Mouse (Mus musculus): ENCODE measurements at regions not wholly inside any gene's neighbourhood (a gene's known extent, or its start where the extent isn't known, plus 50 kb on each side); places are given as distances from the start of the nearest gene placed in this dataset.

DNA sequence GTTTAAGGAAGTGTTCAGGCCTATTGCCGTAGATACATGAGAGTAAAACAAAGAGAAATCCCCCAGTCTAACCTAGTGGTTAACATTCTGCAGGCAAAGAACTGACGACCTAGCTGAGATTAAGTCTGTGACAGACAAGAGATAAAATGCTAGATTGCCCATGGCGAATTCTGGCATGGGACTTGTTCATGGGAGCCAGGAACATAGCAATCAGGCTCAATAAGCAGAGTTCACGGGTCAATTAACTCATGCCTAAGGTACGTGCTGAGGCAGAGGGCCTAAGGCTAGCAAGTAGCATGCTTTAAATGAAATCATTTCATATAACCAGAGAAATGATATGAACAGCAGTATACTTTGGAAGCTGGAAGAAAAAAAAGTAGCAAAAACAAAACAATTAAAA, 1119.2 kb upstream of the Adgrl2 start:
- H3K27ac ChIP-seq (replicated peaks), result no peak overlapping the region
- 56% methylated on average over 5 of the region's 5 CpGs for WGBS
- no peaks in the 10 kb centered on the region for H3K4me1 ChIP-seq
- no peaks in the 10 kb centered on the region for H3K27me3 ChIP-seq
- H3K4me3 ChIP-seq, result no peak overlapping the region
- H3K9ac ChIP-seq (replicated peaks), result no peak overlapping the region
- no peaks in the 10 kb centered on the region for H3K36me3 ChIP-seq
- no peaks in the 10 kb centered on the region for H3K9me3 ChIP-seq
- ATAC-seq (replicated peaks), result no peak
- no peak overlapping the region for H3K4me2 ChIP-seq (replicated peaks)

GRCm38 (mm10) chr3:150112231-150112630, 1121.9 kb upstream of the Adgrl2 start:
- Histone ChIP-seq H3K4me2 (replicated peaks) (no peak overlapping the region), H3K9me3 (no peaks in the 10 kb centered on the region), H3K9ac (replicated peaks) (no peak overlapping the region), H3K27ac (replicated peaks) (no peak overlapping the region), H3K4me1 (no peaks in the 10 kb centered on the region), H3K4me3 (no peak overlapping the region), H3K36me3 (no peaks in the 10 kb centered on the region), H3K27me3 (no peaks in the 10 kb centered on the region)
- 94% methylated on average over 6 of the region's 6 CpGs for WGBS
- ATAC-seq (replicated peaks), result no peak

DNA sequence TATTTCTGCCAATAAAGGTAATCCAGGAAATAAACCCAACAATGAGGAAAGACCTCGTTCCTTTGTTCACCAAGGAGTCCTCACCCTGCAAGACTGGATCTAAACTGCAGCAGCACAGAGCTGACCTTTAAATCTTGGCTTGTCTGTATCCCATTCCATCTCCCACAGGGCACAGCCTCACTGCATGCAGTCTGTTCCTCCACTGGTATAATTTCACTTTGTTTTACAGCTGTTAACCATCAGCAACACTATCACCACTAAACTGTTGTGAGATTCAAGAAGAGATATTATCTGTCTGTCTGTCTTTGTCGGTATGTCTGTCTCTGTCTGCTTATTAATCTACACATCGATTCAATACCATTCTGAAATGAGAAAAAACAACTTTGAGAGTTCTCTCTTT, 1129.5 kb upstream of the Adgrl2 start:
- Histone ChIP-seq H3K27ac (replicated peaks) (no peak overlapping the region), H3K36me3 (no peaks in the 10 kb centered on the region)
- 82% methylated on average over 3 of the region's 3 CpGs for WGBS

DNA sequence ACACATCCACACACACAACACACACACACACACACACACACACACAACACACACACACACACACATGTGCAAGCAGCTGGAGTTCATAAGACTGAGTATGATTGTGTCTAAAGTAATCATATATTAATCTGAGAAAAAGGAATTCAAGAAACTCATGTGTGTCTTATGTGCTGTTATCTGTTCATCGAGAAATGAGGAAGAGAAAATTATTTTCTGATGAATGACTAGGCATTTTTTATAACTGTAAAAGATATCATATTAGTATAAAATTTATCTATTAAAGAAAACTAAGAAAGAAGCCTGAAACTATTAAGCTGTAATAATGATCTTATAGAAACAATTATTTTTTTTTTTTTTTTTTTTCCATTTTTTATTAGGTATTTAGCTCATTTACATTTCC, 1156.3 kb upstream of the Adgrl2 start:
- no peak overlapping the region for H3K9ac ChIP-seq (replicated peaks)
- ATAC-seq (replicated peaks), result no peak
- H3K27me3 ChIP-seq, result no peaks in the 10 kb centered on the region
- no peaks in the 10 kb centered on the region for H3K9me3 ChIP-seq
- 85% methylated on average over 1 of the region's 1 CpGs for WGBS
- H3K27ac ChIP-seq (replicated peaks), result no peak overlapping the region
- H3K36me3 ChIP-seq, result no peaks in the 10 kb centered on the region
- H3K4me3 ChIP-seq, result no peak overlapping the region
- no peak overlapping the region for H3K4me2 ChIP-seq (replicated peaks)
- no peaks in the 10 kb centered on the region for H3K4me1 ChIP-seq

More for the DNA sequence above, 1129.5 kb upstream of the Adgrl2 start:
- Histone ChIP-seq H3K4me1 (no peaks in the 10 kb centered on the region), H3K4me3 (no peak overlapping the region), H3K9me3 (no peaks in the 10 kb centered on the region), H3K9ac (replicated peaks) (no peak overlapping the region), H3K27me3 (no peaks in the 10 kb centered on the region), H3K4me2 (replicated peaks) (no peak overlapping the region)
- no peak for ATAC-seq (replicated peaks)

GRCm38 (mm10) chr3:150151152-150151822, 1160.9 kb upstream of the Adgrl2 start:
- Histone ChIP-seq H3K27ac (replicated peaks) (no peak overlapping the region), H3K36me3 (no peaks in the 10 kb centered on the region), H3K9me3 (no peaks in the 10 kb centered on the region), H3K4me1 (no peaks in the 10 kb centered on the region), H3K27me3 (no peaks in the 10 kb centered on the region), H3K4me3 (no peak overlapping the region), H3K4me2 (replicated peaks) (no peak overlapping the region), H3K9ac (replicated peaks) (no peak overlapping the region)
- 84% methylated on average over 7 of the region's 7 CpGs for WGBS
- no peak for ATAC-seq (replicated peaks)

DNA sequence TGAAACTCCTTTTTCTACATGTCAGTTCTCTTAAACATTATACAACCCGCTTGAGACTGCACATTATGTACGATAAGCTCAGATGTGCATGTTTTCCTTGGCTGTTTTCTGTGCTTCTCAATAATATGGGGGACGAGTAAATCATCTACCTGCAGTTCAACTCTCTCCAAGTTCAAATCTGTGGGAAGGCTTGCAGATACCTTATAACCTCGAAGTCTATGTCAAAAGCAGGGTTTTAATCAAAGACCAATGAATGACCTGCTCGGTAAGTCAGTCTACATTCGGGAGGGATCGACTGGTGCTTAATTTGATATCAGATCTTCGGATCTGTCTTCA, 1161.4 kb upstream of the Adgrl2 start:
- Histone ChIP-seq H3K4me1 (no peaks in the 10 kb centered on the region), H3K9me3 (no peaks in the 10 kb centered on the region), H3K27ac (replicated peaks) (no peak overlapping the region), H3K4me2 (replicated peaks) (no peak overlapping the region), H3K27me3 (no peaks in the 10 kb centered on the region), H3K4me3 (no peak overlapping the region), H3K9ac (replicated peaks) (no peak overlapping the region), H3K36me3 (no peaks in the 10 kb centered on the region)
- ATAC-seq (replicated peaks), result no peak
- WGBS, result 91% methylated on average over 8 of the region's 8 CpGs

DNA sequence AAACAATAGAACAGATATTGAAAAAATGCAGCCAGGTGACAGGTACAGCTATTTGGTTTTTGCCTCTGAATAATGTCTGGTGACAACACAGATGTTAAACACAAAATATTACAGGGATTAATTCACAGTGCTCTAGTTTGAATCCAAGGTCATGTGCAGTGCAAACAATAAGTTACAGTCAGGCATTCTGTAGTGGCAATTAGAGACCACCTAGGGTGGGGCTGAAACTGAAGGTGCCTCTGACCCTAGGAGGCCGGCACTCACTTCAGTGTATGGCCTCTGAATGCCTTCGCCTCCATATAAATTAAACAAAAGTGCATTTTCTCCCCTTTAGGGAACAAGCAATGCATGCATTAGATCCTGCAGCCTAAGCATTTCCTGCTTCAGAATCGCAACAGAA, 1162.5 kb upstream of the Adgrl2 start:
- Histone ChIP-seq H3K4me2 (replicated peaks) (no peak overlapping the region), H3K9me3 (no peaks in the 10 kb centered on the region), H3K9ac (replicated peaks) (no peak overlapping the region), H3K36me3 (no peaks in the 10 kb centered on the region), H3K27ac (replicated peaks) (no peak overlapping the region), H3K4me1 (no peaks in the 10 kb centered on the region), H3K4me3 (no peak overlapping the region), H3K27me3 (no peaks in the 10 kb centered on the region)
- ATAC-seq (replicated peaks), result no peak
- 30% methylated on average over 3 of the region's 3 CpGs for WGBS

- no peaks in the 10 kb centered on the region for H3K36me3 ChIP-seq
- no peak overlapping the region for H3K4me2 ChIP-seq (replicated peaks)
- 0 out of 2 replicates have a peak, but pooled peaks have one; percentile 35 for ATAC-seq (replicated peaks)
- no peaks in the 10 kb centered on the region for H3K4me1 ChIP-seq
- H3K9ac ChIP-seq (replicated peaks), result no peak overlapping the region
- H3K9me3 ChIP-seq, result no peaks in the 10 kb centered on the region
- 82% methylated on average over 2 of the region's 2 CpGs for WGBS
- H3K4me3 ChIP-seq, result no peak overlapping the region
- no peak overlapping the region for H3K27ac ChIP-seq (replicated peaks)
- no peaks in the 10 kb centered on the region for H3K27me3 ChIP-seq
Observed at GRCm38 (mm10) chr3:150185807-150186206, 1195.5 kb upstream of the Adgrl2 start.

DNA sequence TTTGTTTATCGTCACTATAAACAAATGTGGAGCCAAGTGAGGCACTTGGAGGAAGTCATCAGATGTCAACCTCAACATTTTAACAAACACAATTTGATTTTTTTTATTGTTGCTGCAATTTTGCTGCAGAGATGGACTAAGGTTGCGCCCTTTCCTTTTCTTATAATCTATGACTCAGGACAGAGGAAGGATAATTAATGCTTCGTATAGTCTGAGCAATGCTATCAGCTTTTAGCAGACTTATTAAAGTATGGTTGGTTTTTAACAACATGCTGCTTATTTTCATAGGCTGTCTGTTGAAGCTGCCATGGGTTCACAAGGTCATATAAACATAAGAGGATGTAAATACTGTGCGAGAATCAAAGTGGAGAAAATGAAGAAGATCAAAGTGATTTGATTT, 1202.8 kb upstream of the Adgrl2 start:
- no peaks in the 10 kb centered on the region for H3K4me1 ChIP-seq
- H3K4me2 ChIP-seq (replicated peaks), result no peak overlapping the region
- no peaks in the 10 kb centered on the region for H3K36me3 ChIP-seq
- no peak for ATAC-seq (replicated peaks)
- WGBS, result 85% methylated on average over 4 of the region's 4 CpGs
- no peak overlapping the region for H3K27ac ChIP-seq (replicated peaks)
- no peaks in the 10 kb centered on the region for H3K27me3 ChIP-seq
- no peak overlapping the region for H3K9ac ChIP-seq (replicated peaks)
- no peaks in the 10 kb centered on the region for H3K9me3 ChIP-seq
- no peak overlapping the region for H3K4me3 ChIP-seq

DNA sequence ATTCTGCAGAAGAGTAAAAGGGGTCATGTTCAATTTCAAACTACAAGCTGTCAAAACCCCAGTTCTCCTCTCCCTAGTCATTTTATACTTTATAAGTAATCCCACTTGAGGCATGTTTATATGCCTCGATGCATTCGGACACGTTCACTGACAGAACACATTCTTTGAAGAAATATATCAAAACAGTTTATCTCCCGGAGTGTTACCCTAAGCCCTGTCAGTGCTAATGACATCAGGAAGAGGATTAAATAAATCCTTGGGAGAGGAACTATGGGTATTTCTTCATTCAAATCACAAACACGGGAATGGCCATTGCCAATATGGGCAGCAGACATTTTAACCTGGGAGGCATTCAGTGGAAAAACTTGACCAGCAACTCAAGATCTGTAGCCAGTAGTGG, 1208.1 kb upstream of the Adgrl2 start:
- Histone ChIP-seq H3K4me3 (no peak overlapping the region), H3K36me3 (no peaks in the 10 kb centered on the region), H3K27ac (replicated peaks) (no peak overlapping the region), H3K27me3 (no peaks in the 10 kb centered on the region), H3K4me2 (replicated peaks) (no peak overlapping the region), H3K9me3 (no peaks in the 10 kb centered on the region), H3K4me1 (no peaks in the 10 kb centered on the region), H3K9ac (replicated peaks) (no peak overlapping the region)
- WGBS, result 72% methylated on average over 5 of the region's 5 CpGs
- ATAC-seq (replicated peaks), result no peak

DNA sequence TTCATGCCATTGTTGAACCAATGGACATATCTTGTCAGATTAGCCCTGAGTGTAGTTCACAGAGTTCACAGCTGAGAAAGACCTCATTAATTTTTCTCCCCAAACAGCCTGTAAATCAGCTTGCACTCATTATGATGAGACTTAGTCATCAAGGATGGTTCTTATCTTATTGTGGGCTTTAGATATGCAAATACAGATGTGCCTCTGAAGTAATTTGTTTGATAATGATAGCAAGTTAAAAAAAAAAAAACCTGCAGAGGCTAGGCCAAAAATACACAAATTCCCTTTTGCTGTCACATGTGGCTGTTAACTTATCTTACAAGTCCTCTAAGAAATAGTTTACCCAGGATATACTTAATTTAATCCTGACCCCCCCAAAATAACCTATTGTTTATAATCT, 1215.5 kb upstream of the Adgrl2 start:
- Histone ChIP-seq H3K4me3 (no peak overlapping the region), H3K27ac (replicated peaks) (no peak overlapping the region), H3K36me3 (no peaks in the 10 kb centered on the region), H3K9me3 (no peaks in the 10 kb centered on the region), H3K9ac (replicated peaks) (no peak overlapping the region), H3K4me1 (no peaks in the 10 kb centered on the region), H3K4me2 (replicated peaks) (no peak overlapping the region), H3K27me3 (no peaks in the 10 kb centered on the region)
- no peak for ATAC-seq (replicated peaks)

- no peaks in the 10 kb centered on the region for H3K36me3 ChIP-seq
- no peak overlapping the region for H3K9ac ChIP-seq (replicated peaks)
- H3K27ac ChIP-seq (replicated peaks), result no peak overlapping the region
- WGBS, result 87% methylated on average over 2 of the region's 2 CpGs
- no peaks in the 10 kb centered on the region for H3K9me3 ChIP-seq
- no peak overlapping the region for H3K4me3 ChIP-seq
- no peak overlapping the region for H3K4me2 ChIP-seq (replicated peaks)
- no peaks in the 10 kb centered on the region for H3K27me3 ChIP-seq
- ATAC-seq (replicated peaks), result no peak
- no peaks in the 10 kb centered on the region for H3K4me1 ChIP-seq
Observed at GRCm38 (mm10) chr3:150233279-150233678, 1204.4 kb upstream of the Adgrl4 start.

DNA sequence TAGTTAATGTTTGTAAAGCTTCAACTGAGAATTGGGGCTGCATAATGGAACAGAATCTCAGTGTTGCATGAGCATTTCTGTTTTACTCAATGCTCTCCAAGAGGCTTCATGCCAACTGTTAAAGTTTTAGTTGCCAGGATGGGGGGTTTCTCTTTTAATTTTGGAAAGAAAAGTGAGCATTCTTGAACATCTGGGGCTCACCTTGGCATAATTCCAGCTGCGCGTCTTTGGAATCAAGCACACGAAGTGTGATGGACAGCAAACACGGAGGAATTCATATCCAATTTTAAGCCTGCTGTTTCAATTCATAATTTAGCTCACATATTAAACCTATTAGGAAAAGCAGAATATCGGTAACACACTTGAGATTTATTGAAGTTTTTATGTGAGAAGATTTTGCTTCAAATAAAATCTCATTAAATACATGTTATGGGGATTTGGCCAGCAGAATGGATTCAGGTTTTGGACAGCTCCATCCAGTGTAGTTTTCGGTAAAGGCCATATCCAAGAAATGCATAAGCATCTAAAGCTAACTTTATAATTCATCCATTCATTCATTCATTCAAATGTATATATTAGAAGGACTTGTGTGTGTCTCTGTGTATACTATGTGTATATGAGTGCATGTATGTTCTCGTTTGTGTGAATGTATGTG, 1200.6 kb upstream of the Adgrl4 start:
- Histone ChIP-seq H3K36me3 (no peaks in the 10 kb centered on the region), H3K9me3 (no peaks in the 10 kb centered on the region), H3K4me3 (no peak overlapping the region), H3K4me2 (replicated peaks) (no peak overlapping the region), H3K4me1 (no peaks in the 10 kb centered on the region), H3K27me3 (no peaks in the 10 kb centered on the region), H3K9ac (replicated peaks) (no peak overlapping the region), H3K27ac (replicated peaks) (no peak overlapping the region)
- ATAC-seq (replicated peaks), result no peak
- 74% methylated on average over 7 of the region's 7 CpGs for WGBS

Measured in forebrain, embryonic 15.5 days (tissue).